Mouse (Mus musculus) heart, embryonic 11.5 days (tissue): ENCODE data around the gene Mef2a. TPM values are rescaled to one million over a fixed set of nuclear protein-coding genes. Genes with fewer than 3 reads are reported as not detected.

Experiments
- ATAC-seq: fragments of 200-750 bp; cut with Nextera tagmentation; replicated peaks from 2 replicates; pipeline ENCODE4 v1.8.0; 2017; ENCODE audit warnings: moderate library complexity; ENCODE audit not compliant: insufficient number of reproducible peaks, low FRiP score, low TSS enrichment
- H3K27ac ChIP-seq: fragments of 300-500 bp; sonication (generic); 2 replicates; pipeline ENCODE4 v1.5.1; 2014; ENCODE audit warnings: mild to moderate bottlenecking, low read depth, low read length
- H3K27me3 ChIP-seq: fragments of 300-500 bp; sonication (generic); 2 replicates; pipeline ENCODE4 v1.6.1; 2014; ENCODE audit warnings: mild to moderate bottlenecking, low read length, mixed read lengths; ENCODE audit not compliant: control insufficient read depth, insufficient read depth
- H3K36me3 ChIP-seq: fragments of 300-500 bp; sonication (generic); 2 replicates; pipeline ENCODE4 v1.6.1; 2014; ENCODE audit warnings: mild to moderate bottlenecking, low read length, moderate library complexity, mixed read lengths; ENCODE audit not compliant: control insufficient read depth, insufficient read depth
- H3K4me1 ChIP-seq: fragments of 300-500 bp; sonication (generic); 2 replicates; pipeline ENCODE4 v1.6.1; 2014; ENCODE audit warnings: low read length; ENCODE audit not compliant: control insufficient read depth, insufficient read depth
- H3K4me2 ChIP-seq: fragments of 300-500 bp; sonication (generic); 2 replicates; pipeline ENCODE4 v1.6.1; 2014; ENCODE audit warnings: mild to moderate bottlenecking, moderate library complexity
- H3K4me3 ChIP-seq: fragments of 300-500 bp; sonication (generic); 2 replicates; pipeline ENCODE4 v1.5.1; 2014; ENCODE audit warnings: low read depth, low read length
- H3K9ac ChIP-seq: fragments of 300-500 bp; sonication (generic); 2 replicates; pipeline ENCODE4 v1.6.1; 2014; ENCODE audit warnings: mild to moderate bottlenecking, low read depth, low read length, moderate library complexity
- H3K9me3 ChIP-seq: fragments of 300-500 bp; sonication (generic); replicated peaks from 2 replicates; pipeline ENCODE4 v1.6.1; 2016; ENCODE audit warnings: low read length; ENCODE audit not compliant: control insufficient read depth
- WGBS: fragments of 180-500 bp; shearing (Covaris S2); extraction: QIAGEN DNeasy Blood & Tissue Kit; methylation state at CpG from one replicate; pipeline ENCODE4 v1.1.7; 2014; ENCODE audit not compliant: insufficient replicate concordance; 5-methylcytosine and 5-hydroxymethylcytosine counted together
- polyA plus RNA-seq: library from polyadenylated mRNA; unstranded; fragments of >200 nt; fragmentation: Nextera tagmentation; extraction: Ambion mirVana; gene quantifications from 2 replicates; pipeline ENCODE4 v1.2.1, GENCODE M21; 2014

The Mef2a gene
- polyA plus RNA-seq, 1 experiment from 2014 or later, result 66.4 TPM

GRCm38 (mm10) chr7:67353667-67354066 lies 19.0 kb downstream of the Mef2a start:
- Histone ChIP-seq H3K36me3 (no peaks in the 10 kb centered on the region; the same call in 1 of the 2 replicates), H3K4me2 (no peak overlapping the region), H3K27ac (no peak overlapping the region), H3K4me1 (no peaks in the 10 kb centered on the region), H3K4me3 (no peak overlapping the region), H3K9ac (no peak overlapping the region), H3K9me3 (no peaks in the 10 kb centered on the region), H3K27me3 (no peaks in the 10 kb centered on the region)
- WGBS, result 86% methylated on average over 6 of the region's 6 CpGs
- no peak for ATAC-seq

DNA sequence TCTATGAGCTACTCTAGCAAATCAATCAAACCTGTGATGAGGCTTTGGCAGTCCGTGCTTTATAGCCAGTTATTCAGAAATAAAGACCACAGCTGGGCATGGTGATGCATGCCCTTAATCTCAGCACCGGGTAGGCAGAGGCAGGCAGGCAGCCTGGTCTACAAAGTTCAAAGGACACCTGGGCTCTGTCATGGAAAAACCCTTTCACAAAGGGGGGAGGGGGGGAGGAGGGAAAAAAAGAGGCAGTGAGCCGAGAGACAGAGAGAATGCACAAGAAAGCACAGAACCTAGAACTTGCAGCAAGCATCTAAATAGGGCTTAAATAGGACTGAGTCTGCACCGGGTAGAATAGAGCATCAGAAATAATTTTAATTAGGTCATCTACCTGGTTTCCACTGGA lies 19.7 kb downstream of the Mef2a start:
- no peaks in the 10 kb centered on the region for H3K27me3 ChIP-seq
- no peaks in the 10 kb centered on the region for H3K9me3 ChIP-seq
- H3K4me1 ChIP-seq, result no peaks in the 10 kb centered on the region
- no peak for ATAC-seq
- H3K36me3 ChIP-seq, result no peaks in the 10 kb centered on the region; the same call in 1 of the 2 replicates
- H3K4me3 ChIP-seq, result no peak overlapping the region
- H3K27ac ChIP-seq, result no peak overlapping the region
- H3K9ac ChIP-seq, result no peak overlapping the region
- no peak overlapping the region for H3K4me2 ChIP-seq
- 73% methylated on average over 4 of the region's 4 CpGs for WGBS

- Histone ChIP-seq H3K36me3 (0 out of 2 replicates have a peak, but pooled peaks cover 3% of the 10 kb centered on the region), H3K4me3 (no peak overlapping the region), H3K27ac (no peak overlapping the region), H3K27me3 (no peaks in the 10 kb centered on the region), H3K4me2 (no peak overlapping the region), H3K4me1 (no peaks in the 10 kb centered on the region), H3K9ac (no peak overlapping the region), H3K9me3 (no peaks in the 10 kb centered on the region)
- no peak for ATAC-seq
- 78% methylated on average over 1 of the region's 1 CpGs for WGBS
Observed at GRCm38 (mm10) chr7:67344443-67344842, 28.2 kb downstream of the Mef2a start.

DNA sequence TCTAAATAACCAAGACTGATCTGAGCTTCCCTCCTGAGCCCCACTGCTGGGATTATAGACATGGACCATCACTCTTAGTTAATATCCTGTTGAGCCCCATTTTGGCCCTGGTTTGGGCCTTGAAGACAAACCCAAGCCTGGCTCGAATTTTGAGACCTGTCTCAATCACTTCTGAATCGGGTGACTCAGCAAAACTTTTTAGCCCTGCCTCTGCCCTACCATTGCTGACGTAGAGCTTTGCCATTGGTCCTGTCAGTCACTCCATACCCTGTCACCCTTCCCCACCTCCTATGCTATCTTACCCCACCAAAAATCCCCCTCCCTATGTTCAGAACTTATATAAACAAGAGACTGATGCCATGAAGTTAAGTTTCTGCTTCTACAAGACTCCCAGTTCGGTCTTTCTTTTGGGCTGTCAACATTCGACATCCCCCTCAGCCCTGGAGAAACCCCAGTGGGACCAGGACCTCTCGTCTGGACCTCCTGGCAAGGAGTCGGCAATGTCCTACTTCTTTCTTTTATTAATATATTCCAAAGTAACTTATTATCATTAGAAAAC lies 30.5 kb downstream of the Mef2a start:
- 83% methylated on average over 7 of the region's 7 CpGs for WGBS
- Histone ChIP-seq H3K9me3 (no peaks in the 10 kb centered on the region), H3K4me1 (no peaks in the 10 kb centered on the region), H3K4me2 (no peak overlapping the region), H3K9ac (no peak overlapping the region), H3K36me3 (0 out of 2 replicates have a peak, but pooled peaks cover 3% of the 10 kb centered on the region), H3K4me3 (no peak overlapping the region), H3K27me3 (no peaks in the 10 kb centered on the region), H3K27ac (no peak overlapping the region)
- ATAC-seq, result no peak

DNA sequence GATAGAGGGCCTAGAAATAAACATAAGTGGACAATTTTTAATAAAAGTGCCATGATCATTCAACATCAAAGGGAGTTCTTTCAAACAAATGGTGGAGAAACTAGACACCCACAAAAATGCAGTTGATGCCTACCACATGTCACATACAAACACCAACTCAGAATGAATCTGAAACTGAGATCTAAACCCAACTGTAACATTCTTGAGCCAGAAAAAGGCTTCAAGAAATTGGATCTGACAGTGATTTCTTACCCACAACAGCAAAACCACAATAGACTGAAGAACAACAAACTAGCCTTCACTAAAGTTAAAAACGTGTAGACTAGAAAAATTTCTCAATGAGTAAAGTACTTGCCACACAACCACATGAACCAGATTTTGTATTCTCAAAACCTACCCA lies 52.3 kb downstream of the Mef2a start:
- no peak for ATAC-seq
- Histone ChIP-seq H3K9me3 (no peaks in the 10 kb centered on the region), H3K4me2 (no peak overlapping the region), H3K9ac (no peak overlapping the region), H3K27ac (no peak overlapping the region), H3K27me3 (no peaks in the 10 kb centered on the region), H3K4me3 (no peak overlapping the region), H3K36me3 (no peaks in the 10 kb centered on the region), H3K4me1 (no peaks in the 10 kb centered on the region)
- WGBS, result 65% methylated on average over 1 of the region's 1 CpGs

- H3K9me3 ChIP-seq, result no peaks in the 10 kb centered on the region
- H3K4me3 ChIP-seq, result no peak overlapping the region
- H3K4me1 ChIP-seq, result no peaks in the 10 kb centered on the region
- H3K9ac ChIP-seq, result no peak overlapping the region
- no peak for ATAC-seq
- no peak overlapping the region for H3K4me2 ChIP-seq
- no peaks in the 10 kb centered on the region for H3K27me3 ChIP-seq
- H3K36me3 ChIP-seq, result no peaks in the 10 kb centered on the region
- H3K27ac ChIP-seq, result no peak overlapping the region
Observed at GRCm38 (mm10) chr7:67318697-67319096, 54.0 kb downstream of the Mef2a start.

- ATAC-seq, result no peak
- no peaks in the 10 kb centered on the region for H3K9me3 ChIP-seq
- H3K4me2 ChIP-seq, result no peak overlapping the region
- WGBS, result 52% methylated on average over 3 of the region's 3 CpGs
- H3K27me3 ChIP-seq, result no peaks in the 10 kb centered on the region
- H3K9ac ChIP-seq, result no peak overlapping the region
- no peak overlapping the region for H3K27ac ChIP-seq
- no peak overlapping the region for H3K4me3 ChIP-seq
- H3K36me3 ChIP-seq, result no peaks in the 10 kb centered on the region; the same call in 1 of the 2 replicates
- H3K4me1 ChIP-seq, result no peaks in the 10 kb centered on the region
Observed at GRCm38 (mm10) chr7:67313200-67313599, 59.5 kb downstream of the Mef2a start.

- ATAC-seq, result no peak
- no peaks in the 10 kb centered on the region for H3K9me3 ChIP-seq
- H3K9ac ChIP-seq, result no peak overlapping the region
- H3K36me3 ChIP-seq, result no peaks in the 10 kb centered on the region; the same call in 1 of the 2 replicates
- H3K27ac ChIP-seq, result no peak overlapping the region
- no peak overlapping the region for H3K4me2 ChIP-seq
- no peak overlapping the region for H3K4me3 ChIP-seq
- WGBS, result 80% methylated on average over 2 of the region's 2 CpGs
- H3K4me1 ChIP-seq, result no peaks in the 10 kb centered on the region
- no peaks in the 10 kb centered on the region for H3K27me3 ChIP-seq
Observed at GRCm38 (mm10) chr7:67310151-67310550, 62.5 kb downstream of the Mef2a start.

DNA sequence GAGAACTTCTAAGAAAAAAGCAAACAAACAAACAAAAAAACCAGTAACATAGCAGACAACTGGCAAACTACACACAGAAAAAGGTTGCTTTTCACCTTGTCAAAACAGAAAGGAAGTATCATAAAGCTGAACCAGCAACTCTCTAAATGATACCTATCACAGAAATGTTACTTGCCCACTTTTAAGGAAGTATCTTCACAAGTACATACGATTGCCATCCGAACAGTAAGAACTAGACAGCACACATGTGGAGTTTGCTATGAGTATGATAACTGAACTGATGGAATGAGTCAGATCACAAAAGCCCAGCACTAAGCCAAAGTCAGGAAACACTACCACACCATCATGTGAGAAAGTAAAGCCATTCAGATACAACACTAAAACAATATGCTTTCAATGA lies 64.6 kb downstream of the Mef2a start:
- Histone ChIP-seq H3K4me3 (no peak overlapping the region), H3K27me3 (no peaks in the 10 kb centered on the region), H3K4me1 (no peaks in the 10 kb centered on the region), H3K4me2 (no peak overlapping the region), H3K9ac (no peak overlapping the region), H3K9me3 (no peaks in the 10 kb centered on the region), H3K27ac (no peak overlapping the region), H3K36me3 (peaks cover 3% of the 10 kb centered on the region; the same call in 1 of the 2 replicates)
- WGBS, result 91% methylated on average over 2 of the region's 2 CpGs
- ATAC-seq, result no peak
